Mouse (Mus musculus) kidney, postnatal 0 days (tissue): ENCODE data around the gene Trpc4. TPM values are rescaled to one million over a fixed set of nuclear protein-coding genes. Genes with fewer than 3 reads are reported as not detected.
A peak's percentile ranks its signal among the peaks of the same experiment; 100 is the strongest.

ENCODE experiments used
- ATAC-seq: fragments of 200-750 bp; cut with Nextera tagmentation; replicated peaks from 2 replicates; pipeline ENCODE4 v1.8.0; 2017; ENCODE audit warnings: low read depth, moderate number of reproducible peaks, moderate TSS enrichment, moderate library complexity; ENCODE audit not compliant: low FRiP score
- DNase-seq: peaks from one replicate; pipeline ENCODE4 v3.0.0-alpha.2; 2016; ENCODE audit warnings: low spot score
- H3K27ac ChIP-seq: fragments of 300-500 bp; sonication (generic); 2 replicates; pipeline ENCODE4 v1.5.1; 2014; ENCODE audit warnings: mild to moderate bottlenecking
- H3K27me3 ChIP-seq: fragments of 300-500 bp; sonication (generic); 2 replicates; pipeline ENCODE4 v1.6.1; 2014; ENCODE audit warnings: low read length, mixed read lengths; ENCODE audit not compliant: insufficient read depth
- H3K36me3 ChIP-seq: fragments of 300-500 bp; sonication (generic); 2 replicates; pipeline ENCODE4 v1.6.1; 2014; ENCODE audit warnings: low read length, mixed read lengths; ENCODE audit not compliant: insufficient read depth
- H3K4me1 ChIP-seq: fragments of 300-500 bp; sonication (generic); replicated peaks from 2 replicates; pipeline ENCODE4 v1.6.1; 2014; ENCODE audit warnings: antibody characterized with exemption, low read length, mixed read lengths; ENCODE audit not compliant: insufficient read depth
- H3K4me2 ChIP-seq: fragments of 300-500 bp; sonication (generic); 2 replicates; pipeline ENCODE4 v1.6.1; 2014; ENCODE audit warnings: mild to moderate bottlenecking, low read length, moderate library complexity, mixed read lengths
- H3K4me3 ChIP-seq: fragments of 300-500 bp; sonication (generic); replicated peaks from 2 replicates; pipeline ENCODE4 v1.5.1; 2014; ENCODE audit warnings: low read depth, low read length
- H3K9ac ChIP-seq: fragments of 300-500 bp; sonication (generic); 2 replicates; pipeline ENCODE4 v1.6.1; 2014; ENCODE audit warnings: low read depth, low read length
- H3K9me3 ChIP-seq: fragments of 300-500 bp; sonication (generic); replicated peaks from 2 replicates; pipeline ENCODE4 v1.6.1; 2016; ENCODE audit warnings: low read length, inconsistent platforms, mixed read lengths
- CTCF ChIP-seq: IDR thresholded peaks from 2 replicates; pipeline ENCODE4 v1.5.1; 2016; ENCODE audit warnings: antibody characterized with exemption, low read depth, mild to moderate bottlenecking, moderate library complexity
- WGBS: fragments of 180-500 bp; shearing (Covaris S2); extraction: QIAGEN DNeasy Blood & Tissue Kit; methylation state at CpG from one replicate; pipeline ENCODE4 v1.1.7; 2014; 5-methylcytosine and 5-hydroxymethylcytosine counted together
- polyA plus RNA-seq: library from polyadenylated mRNA; unstranded; fragments of >200 nt; fragmentation: Nextera tagmentation; extraction: Ambion mirVana; gene quantifications from 2 replicates; pipeline ENCODE4 v1.2.1, GENCODE M21; 2015

Trpc4 gene
- polyA plus RNA-seq, 1 experiment from 2014 or later: 0.63 TPM

DNA sequence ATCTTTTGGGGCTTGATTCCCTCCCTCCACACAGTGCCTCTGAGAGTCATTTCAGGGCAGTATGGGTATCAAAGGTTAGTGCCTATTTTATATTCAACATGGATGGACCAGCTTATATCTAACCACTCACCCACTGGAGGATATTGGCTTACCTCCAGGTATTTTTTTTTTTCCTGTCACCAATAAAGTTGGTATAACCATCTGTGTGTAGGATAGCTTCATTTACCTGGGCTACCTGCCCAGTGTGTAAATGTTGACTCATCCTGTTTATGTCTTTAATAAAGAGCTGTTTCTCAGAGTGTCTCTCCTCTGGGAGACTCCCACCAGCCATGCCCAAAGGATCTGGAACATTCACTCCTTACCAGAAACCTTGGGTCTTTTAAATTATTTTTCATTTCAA, 14.9 kb downstream of the Trpc4 start:
- H3K9ac ChIP-seq: no peak overlapping the region
- no peaks in the 10 kb centered on the region for H3K9me3 ChIP-seq
- no peak overlapping the region for H3K4me2 ChIP-seq
- H3K4me1 ChIP-seq: no peaks in the 10 kb centered on the region
- no peak for ATAC-seq
- DNase-seq: no peak
- H3K27ac ChIP-seq: no peak overlapping the region
- no peak for TF ChIP-seq CTCF
- no peak overlapping the region for H3K4me3 ChIP-seq
- no peaks in the 10 kb centered on the region for H3K36me3 ChIP-seq
- H3K27me3 ChIP-seq: no peaks in the 10 kb centered on the region

DNA sequence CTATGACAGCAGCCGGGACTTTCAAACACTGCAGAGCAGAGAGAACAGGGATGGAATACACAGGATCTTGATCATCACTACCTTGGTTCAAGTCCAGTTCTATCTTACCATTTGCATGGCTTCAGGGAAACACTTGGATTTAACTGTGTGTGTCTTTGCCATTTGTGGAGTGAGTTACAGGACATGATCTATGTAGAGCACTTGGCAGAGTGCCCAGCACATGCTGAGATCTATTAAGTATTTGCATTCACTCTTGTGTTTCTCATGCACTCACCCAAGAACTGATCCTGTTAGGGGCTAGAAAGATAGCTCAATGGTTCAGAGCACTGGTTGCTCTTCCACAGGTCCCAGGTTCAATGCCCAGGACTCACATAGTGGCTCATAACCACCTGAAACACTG, 21.5 kb downstream of the Trpc4 start:
- no peaks in the 10 kb centered on the region for H3K36me3 ChIP-seq
- no peaks in the 10 kb centered on the region for H3K9me3 ChIP-seq
- DNase-seq (peak; percentile 24), ATAC-seq (no peak)
- H3K27ac ChIP-seq: no peak overlapping the region
- H3K4me3 ChIP-seq: no peak overlapping the region
- no peaks in the 10 kb centered on the region for H3K27me3 ChIP-seq
- TF ChIP-seq CTCF: no peak
- H3K9ac ChIP-seq: no peak overlapping the region
- H3K4me2 ChIP-seq: no peak overlapping the region
- no peaks in the 10 kb centered on the region for H3K4me1 ChIP-seq
- WGBS: 70% methylated on average over 1 of the region's 1 CpGs

DNA sequence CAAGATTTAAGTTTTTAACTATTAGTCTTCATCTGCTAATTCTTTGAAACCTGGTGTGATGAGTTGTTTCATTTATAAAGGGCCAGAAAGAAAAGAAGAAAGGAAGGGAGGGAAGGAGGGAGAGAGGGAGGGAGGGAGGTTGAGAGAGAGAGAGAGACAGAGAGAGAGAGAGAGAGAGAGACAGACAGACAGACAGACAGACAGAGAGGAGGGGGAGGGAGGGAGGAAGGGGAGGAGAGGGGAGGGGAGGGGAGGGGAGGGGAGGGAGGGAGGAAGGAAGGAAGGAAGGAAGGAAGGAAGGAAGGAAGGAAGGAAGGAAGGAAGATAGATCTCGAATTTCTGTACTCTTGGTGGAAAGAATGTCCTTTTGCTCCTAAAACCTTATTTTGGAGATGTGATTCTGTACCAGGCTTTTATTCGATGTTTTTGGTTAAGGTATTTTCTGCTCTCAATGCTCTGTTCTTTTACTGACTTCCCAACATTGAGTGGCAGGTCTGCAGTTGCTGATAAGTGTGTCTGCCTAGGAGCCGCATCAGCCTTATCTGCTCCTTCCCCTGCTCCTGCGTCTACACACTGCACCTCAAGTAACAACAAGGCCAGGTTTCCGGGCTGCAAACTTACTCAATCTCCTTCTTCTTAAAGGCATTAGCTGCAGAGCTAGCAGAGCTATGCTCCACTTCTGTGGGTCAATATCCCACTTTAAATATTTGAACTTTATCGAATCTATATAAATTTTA, 35.3 kb downstream of the Trpc4 start:
- no peak overlapping the region for H3K27ac ChIP-seq
- no peak overlapping the region for H3K4me3 ChIP-seq
- no peaks in the 10 kb centered on the region for H3K4me1 ChIP-seq
- H3K9me3 ChIP-seq: no peaks in the 10 kb centered on the region
- no peak for ATAC-seq
- no peak for TF ChIP-seq CTCF
- no peak for DNase-seq
- H3K27me3 ChIP-seq: no peaks in the 10 kb centered on the region
- WGBS: 80% methylated on average over 6 of the region's 6 CpGs
- no peak overlapping the region for H3K4me2 ChIP-seq
- no peak overlapping the region for H3K9ac ChIP-seq
- no peaks in the 10 kb centered on the region for H3K36me3 ChIP-seq

DNA sequence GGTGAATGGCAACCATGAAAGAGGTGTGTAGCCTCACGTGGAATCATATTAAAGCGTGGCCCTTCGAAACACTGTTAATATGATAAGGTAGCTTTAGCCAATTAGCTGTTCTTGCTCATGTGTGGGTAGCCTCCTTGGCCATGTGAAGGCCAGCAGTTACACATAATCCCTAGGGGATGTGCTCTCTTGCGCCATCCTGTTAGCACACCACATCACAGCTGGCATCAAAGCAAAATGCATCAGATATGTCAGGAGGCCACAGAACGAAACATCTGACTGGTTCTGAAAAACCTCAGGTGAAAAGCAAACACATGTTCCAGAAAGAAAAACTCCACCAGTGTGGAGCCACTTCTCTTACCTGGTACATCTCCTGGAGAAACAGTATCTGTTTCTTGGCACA, 45.4 kb downstream of the Trpc4 start:
- TF ChIP-seq CTCF: no peak
- no peaks in the 10 kb centered on the region for H3K4me1 ChIP-seq
- H3K27ac ChIP-seq: no peak overlapping the region
- no peak overlapping the region for H3K9ac ChIP-seq
- no peak overlapping the region for H3K4me3 ChIP-seq
- H3K27me3 ChIP-seq: no peaks in the 10 kb centered on the region
- no peaks in the 10 kb centered on the region for H3K9me3 ChIP-seq
- ATAC-seq (no peak), DNase-seq (no peak)
- WGBS: 88% methylated on average over 5 of the region's 5 CpGs
- H3K4me2 ChIP-seq: no peak overlapping the region
- no peaks in the 10 kb centered on the region for H3K36me3 ChIP-seq

DNA sequence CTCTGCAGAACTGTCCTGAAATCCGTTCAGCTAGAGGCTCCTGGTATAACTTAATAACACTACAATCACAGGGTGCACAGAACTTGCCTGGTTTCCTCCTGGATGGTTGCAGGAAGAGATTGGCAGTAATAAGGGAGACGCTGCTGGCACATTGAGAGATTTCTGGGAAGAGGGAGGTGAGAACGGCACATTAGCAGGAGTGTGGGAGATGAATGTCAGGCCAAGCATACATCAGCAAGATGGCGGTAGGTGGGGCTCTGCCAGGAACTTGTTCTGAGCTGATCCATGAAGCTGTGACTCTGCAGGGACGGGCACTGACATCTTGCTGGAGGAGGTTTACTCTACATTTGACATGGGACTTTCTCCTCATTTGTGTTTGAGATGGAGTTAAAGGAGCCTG, 48.6 kb downstream of the Trpc4 start:
- no peaks in the 10 kb centered on the region for H3K27me3 ChIP-seq
- ATAC-seq: no peak
- H3K4me2 ChIP-seq: no peak overlapping the region
- no peak for TF ChIP-seq CTCF
- H3K4me1 ChIP-seq: no peaks in the 10 kb centered on the region
- no peaks in the 10 kb centered on the region for H3K9me3 ChIP-seq
- no peak overlapping the region for H3K9ac ChIP-seq
- no peaks in the 10 kb centered on the region for H3K36me3 ChIP-seq
- H3K4me3 ChIP-seq: no peak overlapping the region
- WGBS: 55% methylated on average over 5 of the region's 5 CpGs
- no peak overlapping the region for H3K27ac ChIP-seq
- DNase-seq: no peak

DNA sequence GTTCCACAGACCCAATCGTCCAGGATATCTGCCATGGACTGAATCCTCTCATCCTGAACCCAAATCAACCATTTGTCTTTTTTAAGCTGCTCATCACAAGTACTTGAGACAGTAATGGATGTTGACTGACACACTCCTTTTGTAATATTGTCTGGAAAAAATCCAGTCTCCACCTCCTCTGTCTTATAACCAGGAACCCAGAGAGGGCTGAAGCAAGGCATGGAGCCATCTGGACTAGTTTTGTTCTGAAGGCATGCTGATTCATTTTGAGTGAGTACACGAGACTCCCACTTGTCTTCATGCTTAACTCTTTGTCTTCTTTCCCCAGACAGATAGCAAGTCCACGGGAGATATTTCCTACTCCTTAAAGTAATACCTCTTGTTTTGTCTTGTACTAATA, 54.3 kb downstream of the Trpc4 start:
- Histone ChIP-seq H3K9me3 (no peaks in the 10 kb centered on the region), H3K4me2 (no peak overlapping the region), H3K36me3 (no peaks in the 10 kb centered on the region), H3K4me3 (no peak overlapping the region), H3K4me1 (no peaks in the 10 kb centered on the region), H3K27me3 (no peaks in the 10 kb centered on the region), H3K9ac (no peak overlapping the region), H3K27ac (no peak overlapping the region)
- DNase-seq (no peak), ATAC-seq (no peak)
- 61% methylated on average over 3 of the region's 3 CpGs for WGBS
- no peak for TF ChIP-seq CTCF

DNA sequence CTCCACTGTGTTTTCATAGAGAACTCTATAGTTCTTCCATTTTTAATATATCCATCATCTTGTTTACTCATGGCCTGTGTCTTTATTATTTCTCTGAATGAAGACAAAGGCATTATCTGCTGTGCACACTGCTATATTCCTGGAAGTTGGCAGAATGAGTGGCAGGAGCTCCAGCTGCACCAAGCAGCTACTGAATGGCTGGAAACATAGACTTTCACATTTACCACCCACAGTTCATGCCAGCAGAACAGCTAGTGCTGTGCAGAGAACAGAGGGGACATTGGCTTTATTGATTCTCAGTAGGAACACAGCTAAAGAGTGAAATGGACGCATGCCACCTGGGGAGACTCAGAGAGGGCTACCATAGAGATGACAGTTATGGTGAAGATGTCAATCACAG, 55.6 kb downstream of the Trpc4 start:
- Histone ChIP-seq H3K36me3 (no peaks in the 10 kb centered on the region), H3K4me1 (no peaks in the 10 kb centered on the region), H3K27ac (no peak overlapping the region), H3K27me3 (no peaks in the 10 kb centered on the region), H3K4me3 (no peak overlapping the region), H3K4me2 (no peak overlapping the region), H3K9ac (no peak overlapping the region), H3K9me3 (no peaks in the 10 kb centered on the region)
- no peak for TF ChIP-seq CTCF
- ATAC-seq (no peak), DNase-seq (no peak)
- 96% methylated on average over 1 of the region's 1 CpGs for WGBS
